Mouse (Mus musculus) embryonic facial prominence, embryonic 10.5 days (tissue): Measurements from ENCODE around the gene Ift80. TPM values are rescaled to one million over a fixed set of nuclear protein-coding genes. Genes with fewer than 3 reads are reported as not detected.
"Not testable (repeated sequence)": the region's sequence is repeated elsewhere in the genome, so short reads cannot be mapped to it uniquely, and the experiment has no call there.

Experiments
- DNase-seq: peaks from one replicate; pipeline ENCODE4 v3.0.0-alpha.2; 2017; ENCODE audit warnings: low spot score
- H3K27ac ChIP-seq: fragments of 300-500 bp; sonication (generic); replicated peaks from 2 replicates; pipeline ENCODE4 v1.5.1; 2016; ENCODE audit warnings: mild to moderate bottlenecking
- H3K27me3 ChIP-seq: fragments of 300-500 bp; sonication (generic); replicated peaks from 2 replicates; pipeline ENCODE4 v1.6.1; 2016; ENCODE audit warnings: low read depth, mild to moderate bottlenecking; ENCODE audit not compliant: poor library complexity, severe bottlenecking
- H3K36me3 ChIP-seq: fragments of 300-500 bp; sonication (generic); replicated peaks from 2 replicates; pipeline ENCODE4 v1.6.1; 2016; ENCODE audit warnings: mild to moderate bottlenecking, moderate library complexity
- H3K4me1 ChIP-seq: fragments of 300-500 bp; sonication (generic); 2 replicates; pipeline ENCODE4 v1.6.1; 2016
- H3K4me3 ChIP-seq: fragments of 300-500 bp; sonication (generic); 2 replicates; pipeline ENCODE4 v1.5.1; 2016; ENCODE audit warnings: mild to moderate bottlenecking, moderate library complexity
- H3K9me3 ChIP-seq: fragments of 300-500 bp; sonication (generic); 2 replicates; pipeline ENCODE4 v1.6.1; 2016; ENCODE audit warnings: mild to moderate bottlenecking
- WGBS: fragments of 180-500 bp; shearing (Covaris S2); methylation state at CpG from one replicate; pipeline ENCODE4 v1.1.7; 2016; 5-methylcytosine and 5-hydroxymethylcytosine counted together
- polyA plus RNA-seq: library from polyadenylated mRNA; unstranded; fragments of >200 nt; fragmentation: Nextera tagmentation; extraction: Ambion mirVana; gene quantifications from 2 replicates; pipeline ENCODE4 v1.2.1, GENCODE M21; 2016

Ift80 gene
- polyA plus RNA-seq, 1 experiment from 2014 or later: 18.1 TPM

- DNase-seq: no peak
- 51% methylated on average over 9 of the region's 9 CpGs for WGBS
These were observed 28.6 kb downstream of the Ift80 start for GRCm38 (mm10) chr3:68975533-68976490.

GRCm38 (mm10) chr3:68974639-68975532 lies 29.5 kb downstream of the Ift80 start:
- no peak for DNase-seq
- Histone ChIP-seq H3K9me3 (no peaks in the 10 kb centered on the region), H3K36me3 (peaks cover 31% of the 10 kb centered on the region), H3K4me1 (peaks cover 14% of the 10 kb centered on the region), H3K27ac (no peak overlapping the region), H3K27me3 (no peaks in the 10 kb centered on the region), H3K4me3 (no peak overlapping the region)
- WGBS: 87% methylated on average over 8 of the region's 8 CpGs

More at GRCm38 (mm10) chr3:68975533-68976490, 28.6 kb downstream of the Ift80 start:
- Histone ChIP-seq H3K4me1 (peaks cover 14% of the 10 kb centered on the region), H3K4me3 (no peak overlapping the region), H3K27me3 (no peaks in the 10 kb centered on the region), H3K27ac (peak overlapping the region; percentile 16; the same call in 1 of the 2 replicates), H3K9me3 (no peaks in the 10 kb centered on the region), H3K36me3 (peaks cover 32% of the 10 kb centered on the region)

- no peak overlapping the region for H3K27ac ChIP-seq
- no peak overlapping the region for H3K4me3 ChIP-seq
- H3K36me3 ChIP-seq: peaks cover 31% of the 10 kb centered on the region
- WGBS: 73% methylated on average over 1 of the region's 1 CpGs
- H3K4me1 ChIP-seq: peaks cover 14% of the 10 kb centered on the region
- no peaks in the 10 kb centered on the region for H3K9me3 ChIP-seq
- no peaks in the 10 kb centered on the region for H3K27me3 ChIP-seq
- no peak for DNase-seq
These were observed 30.8 kb downstream of the Ift80 start for GRCm38 (mm10) chr3:68973574-68973973.

GRCm38 (mm10) chr3:68969091-68969590 lies 35.2 kb downstream of the Ift80 start:
- 90% methylated on average over 3 of the region's 3 CpGs for WGBS
- H3K27ac ChIP-seq: no peak overlapping the region
- no peak overlapping the region for H3K4me3 ChIP-seq
- no peaks in the 10 kb centered on the region for H3K4me1 ChIP-seq
- DNase-seq: no peak
- H3K36me3 ChIP-seq: peaks cover 55% of the 10 kb centered on the region
- H3K27me3 ChIP-seq: no peaks in the 10 kb centered on the region
- 0 out of 2 replicates have a peak, but pooled peaks cover 3% of the 10 kb centered on the region for H3K9me3 ChIP-seq

- H3K27ac ChIP-seq: no peak overlapping the region
- peaks cover 67% of the 10 kb centered on the region for H3K36me3 ChIP-seq
- no peak overlapping the region for H3K4me3 ChIP-seq
- no peak for DNase-seq
- H3K9me3 ChIP-seq: 0 out of 2 replicates have a peak, but pooled peaks cover 3% of the 10 kb centered on the region
- no peaks in the 10 kb centered on the region for H3K4me1 ChIP-seq
- WGBS: 86% methylated on average over 6 of the region's 6 CpGs
- no peaks in the 10 kb centered on the region for H3K27me3 ChIP-seq
These were observed 37.0 kb downstream of the Ift80 start for GRCm38 (mm10) chr3:68967404-68967803.

- Histone ChIP-seq H3K27ac (no peak overlapping the region), H3K4me3 (no peak overlapping the region), H3K27me3 (no peaks in the 10 kb centered on the region), H3K4me1 (no peaks in the 10 kb centered on the region), H3K36me3 (peaks cover 67% of the 10 kb centered on the region), H3K9me3 (0 out of 2 replicates have a peak, but pooled peaks cover 3% of the 10 kb centered on the region)
- WGBS: 93% methylated on average over 6 of the region's 6 CpGs
- DNase-seq: no peak
These were observed 37.7 kb downstream of the Ift80 start for GRCm38 (mm10) chr3:68966527-68967285.

- no peaks in the 10 kb centered on the region for H3K4me1 ChIP-seq
- no peaks in the 10 kb centered on the region for H3K27me3 ChIP-seq
- H3K9me3 ChIP-seq: 0 out of 2 replicates have a peak, but pooled peaks cover 3% of the 10 kb centered on the region
- peaks cover 83% of the 10 kb centered on the region for H3K36me3 ChIP-seq
- no peak overlapping the region for H3K4me3 ChIP-seq
- no peak for DNase-seq
- no peak overlapping the region for H3K27ac ChIP-seq
These were observed 39.7 kb downstream of the Ift80 start for GRCm38 (mm10) chr3:68964682-68965081.

- no peaks in the 10 kb centered on the region for H3K9me3 ChIP-seq
- 87% methylated on average over 3 of the region's 3 CpGs for WGBS
- no peaks in the 10 kb centered on the region for H3K4me1 ChIP-seq
- H3K27me3 ChIP-seq: no peaks in the 10 kb centered on the region
- DNase-seq: no peak
- peaks cover 22% of the 10 kb centered on the region for H3K36me3 ChIP-seq
- no peak overlapping the region for H3K27ac ChIP-seq
- H3K4me3 ChIP-seq: no peak overlapping the region
These were observed 47.0 kb downstream of the Ift80 start for GRCm38 (mm10) chr3:68957413-68957812.

GRCm38 (mm10) chr3:68956454-68956853 lies 47.9 kb downstream of the Ift80 start:
- DNase-seq: no peak
- Histone ChIP-seq H3K27ac (no peak overlapping the region), H3K4me3 (no peak overlapping the region), H3K9me3 (no peaks in the 10 kb centered on the region), H3K36me3 (peaks cover 15% of the 10 kb centered on the region), H3K27me3 (no peaks in the 10 kb centered on the region), H3K4me1 (no peaks in the 10 kb centered on the region)
- WGBS: 54% methylated on average over 4 of the region's 4 CpGs

- H3K4me1 ChIP-seq: peaks cover under 1% of the 10 kb centered on the region; the same call in 1 of the 2 replicates
- H3K27me3 ChIP-seq: no peaks in the 10 kb centered on the region
- no peaks in the 10 kb centered on the region for H3K9me3 ChIP-seq
- no peak for DNase-seq
- 70% methylated on average over 6 of the region's 6 CpGs for WGBS
- no peak overlapping the region for H3K4me3 ChIP-seq
- peaks cover 6% of the 10 kb centered on the region for H3K36me3 ChIP-seq
- H3K27ac ChIP-seq: no peak overlapping the region
These were observed 49.9 kb downstream of the Ift80 start for GRCm38 (mm10) chr3:68954487-68954886.

- H3K9me3 ChIP-seq: no peaks in the 10 kb centered on the region
- no peak for DNase-seq
- WGBS: 92% methylated on average over 5 of the region's 5 CpGs
- H3K36me3 ChIP-seq: peaks cover 8% of the 10 kb centered on the region
- no peaks in the 10 kb centered on the region for H3K27me3 ChIP-seq
- H3K4me1 ChIP-seq: peaks cover 7% of the 10 kb centered on the region
- H3K27ac ChIP-seq: no peak overlapping the region
- H3K4me3 ChIP-seq: no peak overlapping the region
These were observed 51.7 kb downstream of the Ift80 start for GRCm38 (mm10) chr3:68952707-68953106.

- not testable (repeated sequence) for H3K9me3 ChIP-seq, DNase-seq, H3K4me3 ChIP-seq, H3K27me3 ChIP-seq, H3K4me1 ChIP-seq, H3K36me3 ChIP-seq, H3K27ac ChIP-seq
- WGBS: 88% methylated on average over 11 of the region's 11 CpGs
These were observed 52.4 kb downstream of the Ift80 start for GRCm38 (mm10) chr3:68951971-68952370.
